Mouse (Mus musculus): ENCODE data around the gene Gm6525. TPM values are rescaled to one million over a fixed set of nuclear protein-coding genes. Genes with fewer than 3 reads are reported as not detected.

Gm6525 gene
- total and polyA plus RNA-seq, 3 experiments, result 0.17 to 0.71 (median 0.31) TPM

GRCm38 (mm10) chr3:84127431-84127830 is 46.5 kb upstream of the Gm6525 start:
- Histone ChIP-seq H3K4me2 (ENCODE audit: insufficient read depth, low read depth, poor library complexity, severe bottlenecking) (no peak overlapping the region), H3K9me3 (replicated peaks; ENCODE audit: low read length) (no peaks in the 10 kb centered on the region), H3K27me3 (replicated peaks) (no peaks in the 10 kb centered on the region), H3K36me3 (replicated peaks in 1 of 2; ENCODE audit: control insufficient read depth in 1 of 2, insufficient read depth in 1 of 2, low read length in 1 of 2) (peaks cover 0 to 14% of the 10 kb centered on the region in 2 experiments), H3K27ac (ENCODE audit: insufficient read depth, low read depth) (no peak overlapping the region), H3K4me1 (ENCODE audit: control insufficient read depth in 1 of 2, insufficient read depth in 2 of 2) (peaks cover 8 to 26% of the 10 kb centered on the region in 2 experiments; a peak in 3 of 4 replicates), H3K4me3 (replicated peaks in 1 of 3; ENCODE audit: low read depth in 2 of 3, low read length in 2 of 3, poor library complexity in 1 of 3) (no peak overlapping the region), H3K9ac (ENCODE audit: insufficient read depth, low read depth) (no peak overlapping the region), H3K79me2 (replicated peaks; ENCODE audit: control insufficient read depth, extremely low read depth, insufficient read depth, poor library complexity, severe bottlenecking) (no peaks in the 10 kb centered on the region)
- TF ChIP-seq E2F4 (IDR thresholded peaks at IDR 0.05; ENCODE audit: insufficient replicate concordance, low read depth, low read length), result no peak
- in situ Hi-C loops (cut with MboI; ENCODE audit: low pct_ligation_motif_present, low pct_unique_long_range_greater_than_20kb, low sequenced_read_pairs) (no loop called here), dilution Hi-C loops (cut with MboI; ENCODE audit: extremely low pct_ligation_motif_present, extremely low pct_unique_long_range_greater_than_20kb, low sequenced_read_pairs) (no loop called here)
- DNase-seq (ENCODE audit: extremely low read depth), result no peak

- Histone ChIP-seq H3K4me3 (replicated peaks in 1 of 3; ENCODE audit: low read depth in 2 of 3, low read length in 2 of 3, poor library complexity in 1 of 3) (no peak overlapping the region), H3K9me3 (replicated peaks; ENCODE audit: low read length) (no peaks in the 10 kb centered on the region), H3K36me3 (replicated peaks in 1 of 2; ENCODE audit: control insufficient read depth in 1 of 2, insufficient read depth in 1 of 2, low read length in 1 of 2) (peaks cover 3 to 29% of the 10 kb centered on the region in 2 experiments), H3K27me3 (replicated peaks) (no peaks in the 10 kb centered on the region), H3K9ac (ENCODE audit: insufficient read depth, low read depth) (no peak overlapping the region), H3K4me1 (ENCODE audit: control insufficient read depth in 1 of 2, insufficient read depth in 2 of 2) (peaks cover 8 to 26% of the 10 kb centered on the region in 2 experiments; a peak in 3 of 4 replicates), H3K4me2 (ENCODE audit: insufficient read depth, low read depth, poor library complexity, severe bottlenecking) (no peak overlapping the region), H3K79me2 (replicated peaks; ENCODE audit: control insufficient read depth, extremely low read depth, insufficient read depth, poor library complexity, severe bottlenecking) (no peaks in the 10 kb centered on the region), H3K27ac (ENCODE audit: insufficient read depth, low read depth) (no peak overlapping the region)
- no peak for TF ChIP-seq CHD2 (IDR thresholded peaks at IDR 0.05; ENCODE audit: low read length)
- TF ChIP-seq KAT2A (IDR thresholded peaks at IDR 0.05; ENCODE audit: insufficient replicate concordance, low read length), result no peak
- TF ChIP-seq POLR2AphosphoS2 (IDR thresholded peaks at IDR 0.05; ENCODE audit: low read depth, low read length), result no peak
- TF ChIP-seq SIN3A (IDR thresholded peaks at IDR 0.05; ENCODE audit: low read length), result no peak
- TF ChIP-seq TBP (conservative IDR thresholded peaks at IDR 0.05; ENCODE audit: low read depth, low read length), result no peak
- TF ChIP-seq ZNF384 (IDR thresholded peaks at IDR 0.05; ENCODE audit: low read depth, low read length), result no peak
- no peak for TF ChIP-seq USF2 (conservative IDR thresholded peaks at IDR 0.05; ENCODE audit: low read depth, low read length)
- TF ChIP-seq TCF12 (IDR thresholded peaks at IDR 0.05; ENCODE audit: low read depth, low read length), result no peak
- TF ChIP-seq USF1 (IDR thresholded peaks at IDR 0.05; ENCODE audit: low read depth, low read length), result no peak
- TF ChIP-seq NRF1 (IDR thresholded peaks at IDR 0.05; ENCODE audit: low read depth, low read length), result no peak
- TF ChIP-seq ZMIZ1 (IDR thresholded peaks at IDR 0.05; ENCODE audit: low read depth, low read length), result no peak
- TF ChIP-seq SMC3 (IDR thresholded peaks at IDR 0.05; ENCODE audit: low read depth, low read length), result no peak
- no peak for TF ChIP-seq JUND (conservative IDR thresholded peaks at IDR 0.05; ENCODE audit: low read depth, low read length)
- TF ChIP-seq BHLHE40 (IDR thresholded peaks at IDR 0.05; ENCODE audit: low read depth, low read length), result no peak
- TF ChIP-seq CTCF (conservative IDR thresholded peaks at IDR 0.05 in 1 of 2, IDR thresholded peaks at IDR 0.05 in 1 of 2; ENCODE audit: low read depth in 2 of 2, low read length in 2 of 2), result no peak
- in situ Hi-C loops (cut with MboI; ENCODE audit: low pct_ligation_motif_present, low pct_unique_long_range_greater_than_20kb, low sequenced_read_pairs) (no loop called here), dilution Hi-C loops (cut with MboI; ENCODE audit: extremely low pct_ligation_motif_present, extremely low pct_unique_long_range_greater_than_20kb, low sequenced_read_pairs) (no loop called here)
- DNase-seq (ENCODE audit: extremely low read depth), result no peak
These were observed 44.7 kb upstream of the Gm6525 start for GRCm38 (mm10) chr3:84128871-84129870.
